Mouse (Mus musculus): ENCODE results near the gene Wdr20. TPM values are rescaled to one million over a fixed set of nuclear protein-coding genes. Genes with fewer than 3 reads are reported as not detected.

Wdr20 gene
- total and polyA plus RNA-seq, 3 experiments, result 17.9 to 26.2 (median 22.8) TPM

- no peaks in the 10 kb centered on the region for H3K9me3 ChIP-seq (replicated peaks; ENCODE audit: low read length)
- no peak for DNase-seq (ENCODE audit: extremely low read depth)
- in situ Hi-C loops (cut with MboI; ENCODE audit: low pct_ligation_motif_present, low pct_unique_long_range_greater_than_20kb, low sequenced_read_pairs) (no loop called here), dilution Hi-C loops (cut with MboI; ENCODE audit: extremely low pct_ligation_motif_present, extremely low pct_unique_long_range_greater_than_20kb, low sequenced_read_pairs) (no loop called here)
- no peak overlapping the region for H3K4me3 ChIP-seq (replicated peaks in 1 of 3; ENCODE audit: low read depth in 2 of 3, low read length in 2 of 3, poor library complexity in 1 of 3)
- H3K79me2 ChIP-seq (replicated peaks; ENCODE audit: control insufficient read depth, extremely low read depth, insufficient read depth, poor library complexity, severe bottlenecking), result no peaks in the 10 kb centered on the region
- no peak overlapping the region for H3K9ac ChIP-seq (ENCODE audit: insufficient read depth, low read depth)
- no peak for TF ChIP-seq JUN (IDR thresholded peaks at IDR 0.05; ENCODE audit: insufficient read depth, low read depth, low read length)
- no peak for TF ChIP-seq CHD1 (IDR thresholded peaks at IDR 0.05; ENCODE audit: low read depth, low read length)
- no peak for TF ChIP-seq MXI1 (IDR thresholded peaks at IDR 0.05; ENCODE audit: low read depth, low read length)
- no peak for TF ChIP-seq CHD2 (IDR thresholded peaks at IDR 0.05; ENCODE audit: low read length)
- TF ChIP-seq E2F4 (IDR thresholded peaks at IDR 0.05; ENCODE audit: insufficient replicate concordance, low read depth, low read length), result no peak
- no peak for TF ChIP-seq RCOR1 (conservative IDR thresholded peaks at IDR 0.05; ENCODE audit: low read depth, low read length)
- no peak for TF ChIP-seq USF2 (conservative IDR thresholded peaks at IDR 0.05; ENCODE audit: low read depth, low read length)
- TF ChIP-seq MAZ (IDR thresholded peaks at IDR 0.05; ENCODE audit: low read depth, low read length), result no peak
- TF ChIP-seq NRF1 (IDR thresholded peaks at IDR 0.05; ENCODE audit: low read depth, low read length), result no peak
- TF ChIP-seq MYC (IDR thresholded peaks at IDR 0.05; ENCODE audit: low read depth, low read length), result no peak
- TF ChIP-seq ELF1 (IDR thresholded peaks at IDR 0.05; ENCODE audit: low read depth, low read length), result no peak
- TF ChIP-seq PAX5 (IDR thresholded peaks at IDR 0.05; ENCODE audit: low read length), result no peak
- TF ChIP-seq POLR2AphosphoS2 (IDR thresholded peaks at IDR 0.05; ENCODE audit: low read depth, low read length), result no peak
- TF ChIP-seq MEF2A (IDR thresholded peaks at IDR 0.05; ENCODE audit: borderline replicate concordance, low read depth, low read length), result no peak
- TF ChIP-seq SMC3 (IDR thresholded peaks at IDR 0.05; ENCODE audit: low read depth, low read length), result no peak
- no peaks in the 10 kb centered on the region for H3K27me3 ChIP-seq (replicated peaks)
- H3K36me3 ChIP-seq (replicated peaks in 1 of 2; ENCODE audit: control insufficient read depth in 1 of 2, insufficient read depth in 1 of 2, low read length in 1 of 2), result no peaks in the 10 kb centered on the region
- H3K4me1 ChIP-seq (ENCODE audit: control insufficient read depth in 1 of 2, insufficient read depth in 2 of 2), result peaks cover 12 to 39% of the 10 kb centered on the region in 2 experiments
- no peak overlapping the region for H3K4me2 ChIP-seq (ENCODE audit: insufficient read depth, low read depth, poor library complexity, severe bottlenecking)
- H3K27ac ChIP-seq (ENCODE audit: insufficient read depth, low read depth), result no peak overlapping the region
These were observed 79.1 kb downstream of the Wdr20 start for GRCm38 (mm10) chr12:110816833-110817232.

- in situ Hi-C loops (cut with MboI; ENCODE audit: low pct_ligation_motif_present, low pct_unique_long_range_greater_than_20kb, low sequenced_read_pairs), result no loop called here
These were observed 81.6 kb downstream of the Wdr20 start for GRCm38 (mm10) chr12:110819367-110819766.

More at GRCm38 (mm10) chr12:110819367-110819766, 81.6 kb downstream of the Wdr20 start:
- Histone ChIP-seq H3K9me3 (replicated peaks; ENCODE audit: low read length) (no peaks in the 10 kb centered on the region), H3K79me2 (replicated peaks; ENCODE audit: control insufficient read depth, extremely low read depth, insufficient read depth, poor library complexity, severe bottlenecking) (no peaks in the 10 kb centered on the region), H3K27ac (ENCODE audit: insufficient read depth, low read depth) (no peak overlapping the region), H3K36me3 (replicated peaks in 1 of 2; ENCODE audit: control insufficient read depth in 1 of 2, insufficient read depth in 1 of 2, low read length in 1 of 2) (no peaks in the 10 kb centered on the region), H3K4me3 (replicated peaks in 1 of 3; ENCODE audit: low read depth in 2 of 3, low read length in 2 of 3, poor library complexity in 1 of 3) (no peak overlapping the region), H3K4me2 (ENCODE audit: insufficient read depth, low read depth, poor library complexity, severe bottlenecking) (no peak overlapping the region), H3K9ac (ENCODE audit: insufficient read depth, low read depth) (no peak overlapping the region), H3K27me3 (replicated peaks) (no peaks in the 10 kb centered on the region), H3K4me1 (ENCODE audit: control insufficient read depth in 1 of 2, insufficient read depth in 2 of 2) (peaks cover 3 to 23% of the 10 kb centered on the region in 2 experiments; a peak in 3 of 4 replicates)
- no peak for TF ChIP-seq JUN (IDR thresholded peaks at IDR 0.05; ENCODE audit: insufficient read depth, low read depth, low read length)
- no peak for TF ChIP-seq RCOR1 (conservative IDR thresholded peaks at IDR 0.05; ENCODE audit: low read depth, low read length)
- no peak for TF ChIP-seq MEF2A (IDR thresholded peaks at IDR 0.05; ENCODE audit: borderline replicate concordance, low read depth, low read length)
- no peak for TF ChIP-seq NRF1 (IDR thresholded peaks at IDR 0.05; ENCODE audit: low read depth, low read length)
- no peak for TF ChIP-seq KAT2A (IDR thresholded peaks at IDR 0.05; ENCODE audit: insufficient replicate concordance, low read length)
- no peak for TF ChIP-seq ETS1 (conservative IDR thresholded peaks at IDR 0.05; ENCODE audit: low read depth, low read length)
- TF ChIP-seq ZMIZ1 (IDR thresholded peaks at IDR 0.05; ENCODE audit: low read depth, low read length), result no peak
- no peak for TF ChIP-seq IRF4 (IDR thresholded peaks at IDR 0.05; ENCODE audit: low read depth, low read length)
- TF ChIP-seq TBP (conservative IDR thresholded peaks at IDR 0.05; ENCODE audit: low read depth, low read length), result no peak
- dilution Hi-C loops (cut with MboI; ENCODE audit: extremely low pct_ligation_motif_present, extremely low pct_unique_long_range_greater_than_20kb, low sequenced_read_pairs), result no loop called here
- no peak for DNase-seq (ENCODE audit: extremely low read depth)

All from CH12.LX (cell line).